Mouse (Mus musculus): ENCODE measurements at regions not wholly inside any gene's neighbourhood (a gene's known extent, or its start where the extent isn't known, plus 50 kb on each side); places are given as distances from the start of the nearest gene placed in this dataset.
"Not testable (repeated sequence)": the region's sequence is repeated elsewhere in the genome, so short reads cannot be mapped to it uniquely, and the experiment has no call there.

GRCm38 (mm10) chr12:109749711-109750243 is 149.6 kb upstream of the Rtl1 start:
- peak; percentile 84 for DNase-seq (ENCODE audit: low read depth, low spot score)

GRCm38 (mm10) chr12:109754986-109755385 is 154.9 kb upstream of the Rtl1 start:
- DNase-seq (ENCODE audit: low read depth, low spot score) = no peak

GRCm38 (mm10) chr12:109764293-109764692 is 164.2 kb upstream of the Rtl1 start:
- no peak for DNase-seq (ENCODE audit: low read depth, low spot score)

- DNase-seq (ENCODE audit: low read depth, low spot score) = not testable (repeated sequence)
These were observed 166.5 kb upstream of the Rtl1 start for GRCm38 (mm10) chr12:109766602-109767001.

- no peak for DNase-seq (ENCODE audit: low read depth, low spot score)
These were observed 172.4 kb upstream of the Rtl1 start for GRCm38 (mm10) chr12:109772543-109772942.

- no peak for DNase-seq (ENCODE audit: low read depth, low spot score)
These were observed 173.8 kb upstream of the Rtl1 start for GRCm38 (mm10) chr12:109773909-109774313.

GRCm38 (mm10) chr12:109798846-109799245 is 198.7 kb upstream of the Rtl1 start:
- DNase-seq (ENCODE audit: low read depth, low spot score) = no peak

- DNase-seq (ENCODE audit: low read depth, low spot score) = no peak
These were observed 199.3 kb upstream of the Rtl1 start for GRCm38 (mm10) chr12:109799395-109799794.

- DNase-seq (ENCODE audit: low read depth, low spot score) = no peak
These were observed 227.2 kb upstream of the Rtl1 start for GRCm38 (mm10) chr12:109827241-109827915.

- peak; percentile 52 for DNase-seq (ENCODE audit: low read depth, low spot score)
These were observed 230.3 kb upstream of the Rtl1 start for GRCm38 (mm10) chr12:109830303-109831020.

GRCm38 (mm10) chr12:109832964-109833363 is 232.8 kb upstream of the Rtl1 start:
- no peak for DNase-seq (ENCODE audit: low read depth, low spot score)

- DNase-seq (ENCODE audit: low read depth, low spot score) = peak; percentile 29
These were observed 236.4 kb upstream of the Rtl1 start for GRCm38 (mm10) chr12:109836521-109836920.

- no peak for DNase-seq (ENCODE audit: low read depth, low spot score)
These were observed 239.0 kb upstream of the Rtl1 start for GRCm38 (mm10) chr12:109839126-109839587.

- DNase-seq (ENCODE audit: low read depth, low spot score) = peak; percentile 50
These were observed 239.9 kb upstream of the Rtl1 start for GRCm38 (mm10) chr12:109839946-109840524.

- no peak for DNase-seq (ENCODE audit: low read depth, low spot score)
These were observed 244.8 kb upstream of the Rtl1 start for GRCm38 (mm10) chr12:109844723-109845601.

- no peak for DNase-seq (ENCODE audit: low read depth, low spot score)
These were observed 245.4 kb upstream of the Rtl1 start for GRCm38 (mm10) chr12:109845602-109845906.

GRCm38 (mm10) chr12:109856336-109856735 is 256.2 kb upstream of the Rtl1 start:
- DNase-seq (ENCODE audit: low read depth, low spot score) = no peak

- no peak for DNase-seq (ENCODE audit: low read depth, low spot score)
These were observed 257.6 kb upstream of the Rtl1 start for GRCm38 (mm10) chr12:109857705-109858104.

GRCm38 (mm10) chr12:109864826-109865225 is 264.7 kb upstream of the Rtl1 start:
- no peak for DNase-seq (ENCODE audit: low read depth, low spot score)

GRCm38 (mm10) chr12:109871021-109871420 is 270.9 kb upstream of the Rtl1 start:
- no peak for DNase-seq (ENCODE audit: low read depth, low spot score)

- no peak for DNase-seq (ENCODE audit: low read depth, low spot score)
These were observed 274.3 kb upstream of the Rtl1 start for GRCm38 (mm10) chr12:109874466-109874865.

GRCm38 (mm10) chr12:109881108-109881507 is 281.0 kb upstream of the Rtl1 start:
- DNase-seq (ENCODE audit: low read depth, low spot score) = no peak
